ENCODE assay signal across 8 mouse cellular contexts in the genomic region with DNA sequence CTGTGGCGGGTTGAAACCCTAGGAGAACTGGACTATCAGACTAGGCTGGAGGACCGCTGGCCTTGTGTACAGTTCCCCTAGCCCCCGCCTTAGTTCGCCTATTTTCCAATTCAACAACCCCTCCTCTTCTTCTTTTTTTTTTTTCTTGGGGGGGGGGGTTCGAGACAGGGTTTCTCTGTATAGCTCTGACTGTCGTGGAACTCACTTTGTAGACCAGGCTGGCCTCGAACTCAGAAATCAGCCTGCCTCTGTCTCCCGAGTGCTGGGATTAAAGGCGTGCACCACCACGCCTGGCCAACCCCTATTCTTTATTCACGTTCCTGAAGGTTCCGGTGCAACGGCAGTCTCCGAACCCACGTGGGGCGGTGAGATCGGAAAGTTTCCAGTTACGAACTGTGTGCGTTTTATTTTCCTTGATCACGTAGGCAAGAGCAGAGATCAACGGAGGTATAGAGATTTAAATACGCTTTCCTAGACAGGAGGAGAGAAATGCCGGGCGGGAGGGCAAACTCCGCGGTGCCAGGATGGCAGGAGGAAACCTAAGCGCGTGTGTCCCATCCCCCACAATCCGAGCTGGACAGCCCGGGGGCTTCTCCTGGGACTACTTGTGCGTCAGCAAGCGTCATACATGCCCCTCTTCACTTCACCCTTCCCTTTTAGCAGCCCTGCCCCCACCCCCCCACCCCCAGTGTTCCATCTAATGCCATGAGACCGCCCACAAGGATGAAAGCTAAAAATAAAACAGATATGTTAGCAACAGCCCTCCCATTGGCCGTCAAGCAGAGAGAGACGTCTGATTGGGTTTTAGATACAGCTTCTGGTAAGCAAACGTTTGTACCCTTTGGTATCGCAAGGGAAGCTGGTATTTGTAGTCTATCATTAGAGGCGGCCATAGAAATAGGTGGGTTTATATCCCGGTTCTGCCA. TPM values are rescaled to one million over a fixed set of nuclear protein-coding genes. Genes with fewer than 3 reads are reported as not detected.
DNase-seq lines count a peak whose midpoint lies in the region; TF ChIP-seq lines count a peak whose summit lies in the region.

No protein-coding gene starts in this region.

- H3K27ac ChIP-seq in cortical plate, adult 2 months (ENCODE audit: insufficient read depth, low read length) = peak overlapping the region; percentile 95

- H3K4me3 ChIP-seq in cortical plate, adult 2 months (ENCODE audit: insufficient read depth, low read length) = peak overlapping the region; percentile 84
- H3K4me3 ChIP-seq in megakaryocyte, embryonic 14.5 days (replicated peaks) = peak overlapping the region; percentile 100

- DNase-seq in ZHBTc4 (ENCODE audit: low read depth, low spot score) = peak; percentile 83
- peak; percentile 77 to 80 for DNase-seq in gastrocnemius, adult 8-10 months (ENCODE audit: low spot score in 2 of 2)
- peak; percentile 49 for DNase-seq in hindlimb bud, embryonic 11.5 days (ENCODE audit: extremely low spot score, low read depth, low spot score)
- peak; percentile 77 to 95 for DNase-seq in left cerebral cortex, adult 8-10 months (ENCODE audit: low spot score in 2 of 2)
- DNase-seq in right cerebral cortex, postnatal 10 days (ENCODE audit: low spot score in 2 of 2) = peak; percentile 92 to 98
- DNase-seq in urinary bladder, postnatal 4 days (ENCODE audit: low spot score in 2 of 2) = peak; percentile 65 to 69

- H3K9me3 ChIP-seq in megakaryocyte, embryonic 14.5 days = no peaks in the 10 kb centered on the region

- 0 out of 2 replicates have a peak, but pooled peaks cover 2% of the 10 kb centered on the region for H3K4me1 ChIP-seq in cortical plate, adult 2 months (ENCODE audit: control insufficient read depth, insufficient read depth, low read length)
- peaks cover 42% of the 10 kb centered on the region for H3K4me1 ChIP-seq in megakaryocyte, embryonic 14.5 days

- peaks cover 19% of the 10 kb centered on the region for H3K36me3 ChIP-seq in megakaryocyte, embryonic 14.5 days (replicated peaks; ENCODE audit: low read length)

- no peak for TF ChIP-seq CTCF in cortical plate, adult 2 months (IDR thresholded peaks at IDR 0.05; ENCODE audit: extremely low read depth, insufficient read depth, low read length)

- no peaks in the 10 kb centered on the region for H3K27me3 ChIP-seq in megakaryocyte, embryonic 14.5 days (replicated peaks)

- TF ChIP-seq POLR2A in cortical plate, adult 2 months (IDR thresholded peaks at IDR 0.05; ENCODE audit: extremely low read depth, insufficient read depth, low read length) = no peak

RNA-seq across cellular contexts. Expression of a gene that starts 1.0 kb away (rescaled TPM):
- 19.9 and 21.0 TPM in 2 replicates for polyA plus RNA-seq in cortical plate, adult 2 months (2012; rRNA removed)
- total RNA-seq in gastrocnemius, adult 8-10 months (2022) = 100 to 1,000 TPM; 111 to 127 (median 125) TPM
- 10 to 100 TPM; 26.6 to 40.2 (median 33.5) TPM for total RNA-seq in left cerebral cortex, adult 8-10 months (2022)
- polyA plus RNA-seq in megakaryocyte, embryonic 14.5 days (2012; ENCODE audit: insufficient read depth, low replicate concordance) = 16.1 and 26.6 TPM in 2 replicates

RNA-seq across cellular contexts. Expression of a gene that starts 12.1 kb away (rescaled TPM):
- 53.3 and 57.7 TPM in 2 replicates for polyA plus RNA-seq in cortical plate, adult 2 months (2012; rRNA removed)
- total RNA-seq in gastrocnemius, adult 8-10 months (2022) = 10 to 100 TPM; 39.0 to 44.3 (median 39.3) TPM
- 10 to 100 TPM; 38.1 to 43.5 (median 38.2) TPM for total RNA-seq in left cerebral cortex, adult 8-10 months (2022)
- polyA plus RNA-seq in megakaryocyte, embryonic 14.5 days (2012; ENCODE audit: insufficient read depth, low replicate concordance) = 4.8 and 12.6 TPM in 2 replicates

RNA-seq across cellular contexts. Expression of a gene that starts 12.5 kb away (rescaled TPM):
- 533 and 545 TPM in 2 replicates for polyA plus RNA-seq in cortical plate, adult 2 months (2012; rRNA removed)
- total RNA-seq in gastrocnemius, adult 8-10 months (2022) = 1,000 to 10,000 TPM; 1,068 to 1,166 (median 1,137) TPM
- 100 to 1,000 TPM; 453 to 537 (median 485) TPM for total RNA-seq in left cerebral cortex, adult 8-10 months (2022)
- 36.5 and 110 TPM in 2 replicates for polyA plus RNA-seq in megakaryocyte, embryonic 14.5 days (2012; ENCODE audit: insufficient read depth, low replicate concordance)

RNA-seq across cellular contexts. Expression of a gene that starts 57.4 kb away (rescaled TPM):
- 318 and 326 TPM in 2 replicates for polyA plus RNA-seq in cortical plate, adult 2 months (2012; rRNA removed)
- 100 to 1,000 TPM; 191 to 229 (median 196) TPM for total RNA-seq in gastrocnemius, adult 8-10 months (2022)
- 100 to 1,000 TPM; 255 to 311 (median 291) TPM for total RNA-seq in left cerebral cortex, adult 8-10 months (2022)
- polyA plus RNA-seq in megakaryocyte, embryonic 14.5 days (2012; ENCODE audit: insufficient read depth, low replicate concordance) = 6.1 and 10.8 TPM in 2 replicates

Comparison
In these comparisons a context has a peak if more than half of its experiments do, and no peak if none do; other contexts are left out.
1. Peak in every context shown above with its lines: DNase-seq, H3K4me3 ChIP-seq and H3K27ac ChIP-seq.